Mouse (Mus musculus) lung, postnatal 0 days (tissue): Measurements from ENCODE around the gene Med19.

ENCODE experiments used
- CTCF ChIP-seq: IDR thresholded peaks from 2 replicates; pipeline ENCODE4 v1.5.1; 2016; ENCODE audit warnings: antibody characterized with exemption, mild to moderate bottlenecking
- EP300 ChIP-seq: IDR thresholded peaks from 2 replicates; pipeline ENCODE4 v1.6.1; 2016; ENCODE audit warnings: antibody characterized with exemption, mild to moderate bottlenecking, control low read depth

DNA sequence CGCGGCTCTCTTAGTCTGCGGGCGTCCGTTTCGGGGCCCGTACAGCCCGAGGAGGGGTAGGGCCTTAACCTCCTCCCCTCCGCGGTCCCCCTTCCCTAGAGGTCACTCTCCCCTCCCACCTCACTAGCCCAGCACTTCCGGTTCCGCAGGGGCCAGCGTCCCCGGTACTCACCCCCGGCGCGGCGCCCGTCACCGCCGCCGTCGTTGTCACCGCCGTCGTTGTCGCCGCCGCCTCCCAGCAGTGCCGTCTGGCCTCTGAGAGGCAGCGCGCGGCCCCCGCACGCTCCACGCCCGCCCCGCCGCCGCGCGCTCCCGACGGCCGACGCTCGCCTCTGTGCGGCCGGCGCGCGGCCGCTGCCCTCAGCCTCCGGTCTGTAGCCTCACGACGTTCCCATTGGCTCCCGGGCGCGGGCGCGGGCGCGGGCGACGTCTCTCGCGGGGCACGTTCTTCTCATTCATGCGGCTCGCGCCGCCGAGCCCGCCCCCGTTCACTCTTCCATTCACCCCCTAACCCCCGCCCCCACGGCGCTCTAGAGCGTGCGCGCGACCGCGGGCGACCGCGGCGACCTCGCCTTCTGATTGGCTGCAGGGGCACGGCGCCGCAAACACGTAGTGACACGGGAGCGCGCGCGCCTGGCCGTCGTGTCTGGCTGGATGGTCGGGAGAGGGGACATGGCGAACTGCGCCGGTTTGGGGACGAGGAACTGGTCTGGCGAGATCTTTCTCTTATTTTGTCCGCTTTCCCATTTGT, 36.8 kb downstream of the Med19 start, which contains the start of gene Zdhhc5:
- TF ChIP-seq CTCF (no peak), EP300 (no peak)
